Mouse (Mus musculus) liver, embryonic 15.5 days (tissue): ENCODE data around the gene Sirpb1c. TPM values are rescaled to one million over a fixed set of nuclear protein-coding genes. Genes with fewer than 3 reads are reported as not detected.
"Not testable (repeated sequence)": the region's sequence is repeated elsewhere in the genome, so short reads cannot be mapped to it uniquely, and the experiment has no call there.

ENCODE experiments used
- ATAC-seq: fragments of 200-750 bp; cut with Nextera tagmentation; 2 replicates; pipeline ENCODE4 v1.8.0; 2017; ENCODE audit warnings: moderate number of reproducible peaks, mild to moderate bottlenecking, moderate library complexity; ENCODE audit not compliant: insufficient read depth
- H3K27ac ChIP-seq: fragments of 300-500 bp; sonication (generic); replicated peaks from 2 replicates; pipeline ENCODE4 v1.5.1; 2015; ENCODE audit warnings: mild to moderate bottlenecking, inconsistent platforms
- H3K27me3 ChIP-seq: fragments of 300-500 bp; sonication (generic); 2 replicates; pipeline ENCODE4 v1.6.1; 2015; ENCODE audit warnings: mild to moderate bottlenecking, inconsistent platforms
- H3K36me3 ChIP-seq: fragments of 300-500 bp; sonication (generic); replicated peaks from 2 replicates; pipeline ENCODE4 v1.6.1; 2015; ENCODE audit warnings: moderate library complexity, mild to moderate bottlenecking, inconsistent platforms
- H3K4me1 ChIP-seq: fragments of 300-500 bp; sonication (generic); replicated peaks from 2 replicates; pipeline ENCODE4 v1.6.1; 2015; ENCODE audit warnings: inconsistent platforms
- H3K4me2 ChIP-seq: fragments of 300-500 bp; sonication (generic); 2 replicates; pipeline ENCODE4 v1.6.1; 2015; ENCODE audit warnings: moderate library complexity, mild to moderate bottlenecking, inconsistent platforms
- H3K4me3 ChIP-seq: fragments of 300-500 bp; sonication (generic); replicated peaks from 2 replicates; pipeline ENCODE4 v1.5.1; 2015; ENCODE audit warnings: mild to moderate bottlenecking, inconsistent platforms
- H3K9ac ChIP-seq: fragments of 300-500 bp; sonication (generic); 2 replicates; pipeline ENCODE4 v1.6.1; 2015; ENCODE audit warnings: moderate library complexity, mild to moderate bottlenecking, inconsistent platforms
- H3K9me3 ChIP-seq: fragments of 300-500 bp; sonication (generic); replicated peaks from 2 replicates; pipeline ENCODE4 v1.6.1; 2016; ENCODE audit warnings: inconsistent platforms
- WGBS: fragments of 180-500 bp; shearing (Covaris S2); methylation state at CpG from one replicate; pipeline ENCODE4 v1.1.7; 2015; ENCODE audit warnings: mixed read lengths; ENCODE audit not compliant: insufficient replicate concordance; 5-methylcytosine and 5-hydroxymethylcytosine counted together
- polyA plus RNA-seq: library from polyadenylated mRNA; unstranded; fragments of >200 nt; fragmentation: Nextera tagmentation; extraction: Ambion mirVana; gene quantifications from 2 replicates; pipeline ENCODE4 v1.2.1, GENCODE M21; 2015

Gene Sirpb1c
- 0.14 and 0.33 TPM in 2 replicates for polyA plus RNA-seq

DNA sequence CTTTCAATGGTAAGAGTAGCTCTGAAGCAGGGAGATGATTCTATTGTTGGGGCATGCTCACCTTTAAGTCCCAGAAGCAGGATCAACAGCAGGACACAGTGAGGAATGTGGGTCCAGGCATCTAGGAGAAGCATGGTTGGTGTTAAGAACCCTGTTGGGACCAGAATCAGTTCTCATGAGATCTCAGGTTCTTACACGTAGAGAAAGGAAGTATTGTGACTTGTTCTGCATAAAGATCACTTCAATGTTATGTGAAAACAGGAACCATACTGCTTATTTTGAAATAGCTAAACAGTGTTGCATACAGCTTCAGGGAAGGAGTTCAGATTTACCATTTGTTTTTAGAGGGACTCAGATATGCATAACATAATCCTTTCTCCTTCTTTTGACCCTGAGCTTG, at the start of gene Sirpb1c:
TSS of gene Sirpb1c (minus strand) at position 249 of the 400 bp plus-strand sequence.
- not testable (repeated sequence) for H3K27ac ChIP-seq, H3K9me3 ChIP-seq, H3K9ac ChIP-seq, ATAC-seq, H3K4me1 ChIP-seq, H3K4me3 ChIP-seq, H3K4me2 ChIP-seq, H3K27me3 ChIP-seq, H3K36me3 ChIP-seq
- WGBS: 46% methylated on average over 1 of the region's 1 CpGs

DNA sequence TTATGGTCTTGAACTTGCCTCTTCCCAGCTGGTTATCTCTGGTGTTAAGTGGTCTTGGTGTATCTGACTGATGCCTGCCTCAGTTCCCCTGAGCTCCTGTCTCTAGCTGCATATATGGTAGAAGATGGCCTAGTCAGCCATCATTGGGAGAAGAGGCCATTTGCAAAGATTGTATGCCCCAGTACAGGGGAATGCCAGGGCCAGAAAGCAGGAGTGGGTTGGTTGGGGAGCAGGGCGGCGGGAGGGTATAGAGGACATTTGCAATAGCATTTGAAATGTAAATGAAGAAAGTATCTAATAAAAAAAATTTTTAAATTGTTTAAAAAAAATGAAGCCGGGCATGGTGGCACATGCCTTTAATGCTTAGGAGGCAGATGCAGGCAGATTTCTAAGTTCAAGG, 38.1 kb upstream of the Sirpb1c start:
- 67% methylated on average over 3 of the region's 3 CpGs for WGBS
- H3K9ac ChIP-seq: no peak overlapping the region
- no peak overlapping the region for H3K27ac ChIP-seq
- H3K4me3 ChIP-seq: no peak overlapping the region
- no peaks in the 10 kb centered on the region for H3K36me3 ChIP-seq
- H3K4me1 ChIP-seq: no peaks in the 10 kb centered on the region
- H3K9me3 ChIP-seq: no peaks in the 10 kb centered on the region
- ATAC-seq: no peak
- H3K27me3 ChIP-seq: no peaks in the 10 kb centered on the region
- no peak overlapping the region for H3K4me2 ChIP-seq

DNA sequence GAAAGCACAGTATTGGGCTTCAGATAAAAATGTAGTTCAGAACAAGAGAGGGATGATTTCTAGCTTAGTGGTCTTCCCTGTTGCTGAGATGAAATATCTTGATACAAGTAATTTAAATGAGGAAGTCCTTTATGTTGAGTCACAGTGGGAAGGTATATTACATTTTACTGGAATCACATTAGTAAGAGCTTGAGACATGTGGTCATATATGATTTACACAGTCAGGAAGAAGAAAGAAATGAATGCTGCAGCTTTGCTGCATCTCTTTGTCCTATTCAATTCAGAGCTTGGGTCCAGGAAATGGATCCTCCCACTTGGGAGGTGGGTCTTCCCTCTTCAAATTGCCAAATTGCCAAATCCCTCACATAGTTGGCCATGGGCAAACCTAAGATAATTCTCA, 7.4 kb upstream of the Sirpb1c start:
- H3K27me3 ChIP-seq, ATAC-seq, H3K4me1 ChIP-seq, H3K9ac ChIP-seq, H3K36me3 ChIP-seq, H3K9me3 ChIP-seq, H3K4me3 ChIP-seq, H3K4me2 ChIP-seq, H3K27ac ChIP-seq: not testable (repeated sequence)

DNA sequence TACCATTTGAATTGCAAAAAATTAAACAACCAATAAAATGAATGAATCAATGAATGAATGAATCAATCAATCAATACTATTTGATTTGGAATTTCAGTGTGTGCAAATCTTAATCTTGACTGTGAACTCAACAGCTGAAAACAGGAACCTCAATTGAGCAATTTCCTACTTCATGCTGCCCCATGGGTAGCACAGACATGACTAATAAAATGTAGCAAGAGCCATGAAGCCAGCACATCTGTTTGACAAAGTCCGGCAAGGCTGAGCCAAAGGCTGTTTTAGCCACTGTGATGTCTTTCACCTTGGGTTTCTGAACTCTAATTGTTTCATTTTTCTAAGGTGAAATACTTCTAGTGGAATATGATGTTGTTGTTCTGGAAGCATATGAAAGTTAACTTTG, 1.6 kb upstream of the Sirpb1c start:
- no peak overlapping the region for H3K4me2 ChIP-seq

DNA sequence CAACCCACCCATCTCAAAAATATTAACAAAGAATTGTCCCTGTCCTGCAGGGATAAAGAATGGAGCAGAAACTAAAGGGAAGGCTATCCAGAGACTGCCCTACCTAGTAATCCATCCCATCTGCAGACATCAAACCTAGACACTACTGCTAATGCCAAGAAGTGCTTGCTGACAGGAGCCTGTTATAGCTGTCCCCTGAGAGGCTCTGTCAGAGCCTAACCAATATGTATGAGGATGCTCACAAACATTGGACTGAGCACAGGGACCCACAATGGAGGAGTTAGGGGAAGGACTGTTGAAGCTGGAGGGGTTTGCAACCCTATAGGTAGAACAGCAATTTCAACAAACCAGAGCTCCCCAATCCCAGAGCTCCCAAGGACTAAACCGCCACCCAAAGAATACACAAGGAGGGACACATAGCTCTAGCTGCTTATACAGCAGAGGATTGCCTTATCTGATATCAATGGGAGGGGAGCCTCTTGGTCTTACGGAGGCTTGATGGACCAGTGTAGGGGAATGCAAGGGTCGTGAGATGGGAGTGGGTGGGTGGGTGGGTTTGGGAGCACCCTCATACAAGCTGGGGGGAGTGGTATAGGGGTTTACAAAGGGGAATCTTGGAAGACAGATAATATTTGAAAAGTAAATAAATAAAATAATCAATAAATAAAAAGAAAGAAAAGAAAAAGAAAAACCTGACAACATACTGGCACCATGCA, 838 bp downstream of the Sirpb1c start:
- Histone ChIP-seq H3K4me1 (no peaks in the 10 kb centered on the region), H3K4me3 (no peak overlapping the region), H3K4me2 (no peak overlapping the region), H3K27ac (no peak overlapping the region), H3K9me3 (no peaks in the 10 kb centered on the region), H3K9ac (no peak overlapping the region), H3K36me3 (no peaks in the 10 kb centered on the region), H3K27me3 (no peaks in the 10 kb centered on the region)
- WGBS: 47% methylated on average over 3 of the region's 3 CpGs
- ATAC-seq: no peak; the same call in 1 of the 2 replicates

More for the DNA sequence above, 1.6 kb upstream of the Sirpb1c start:
- Histone ChIP-seq H3K36me3 (no peaks in the 10 kb centered on the region), H3K4me1 (no peaks in the 10 kb centered on the region), H3K9ac (no peak overlapping the region), H3K27ac (no peak overlapping the region), H3K27me3 (no peaks in the 10 kb centered on the region), H3K9me3 (no peaks in the 10 kb centered on the region), H3K4me3 (no peak overlapping the region)
- no peak for ATAC-seq
- 71% methylated on average over 1 of the region's 1 CpGs for WGBS

DNA sequence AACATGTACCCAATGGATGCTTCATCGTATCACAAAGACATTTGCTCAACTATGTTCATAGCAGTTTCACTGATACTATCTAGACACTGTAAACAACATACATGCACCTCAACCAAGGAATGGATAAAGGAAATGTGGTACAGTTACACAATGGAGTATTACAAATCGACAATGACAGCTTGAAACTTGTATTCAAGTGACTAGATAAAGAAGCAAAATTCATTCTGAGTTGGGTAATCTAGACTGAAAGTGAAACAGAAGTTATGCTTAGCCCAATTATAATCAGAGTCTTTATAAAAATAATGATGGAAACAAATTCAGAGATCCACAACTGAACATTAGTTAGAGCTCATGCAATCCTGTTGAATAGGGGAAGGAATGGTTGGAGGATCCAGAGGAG, 74.7 kb downstream of the Sirpb1c start:
- not testable (repeated sequence) for H3K9me3 ChIP-seq, H3K27ac ChIP-seq, H3K4me3 ChIP-seq, H3K27me3 ChIP-seq, H3K36me3 ChIP-seq, H3K4me1 ChIP-seq, H3K9ac ChIP-seq, ATAC-seq, H3K4me2 ChIP-seq
- 34% methylated on average over 2 of the region's 2 CpGs for WGBS

Other genes starting within 250 kb of the Sirpb1c start
- 0.51 and 0.74 TPM in 2 replicates for gene Gm5150, start 157.9 kb upstream of the Sirpb1c start, polyA plus RNA-seq